Mouse (Mus musculus) liver, embryonic 11.5 days (tissue): ENCODE measurements at regions not wholly inside any gene's neighbourhood (a gene's known extent, or its start where the extent isn't known, plus 50 kb on each side); places are given as distances from the start of the nearest gene placed in this dataset.

Experiments
- ATAC-seq: fragments of 200-750 bp; cut with Nextera tagmentation; replicated peaks from 2 replicates; pipeline ENCODE4 v1.8.0; 2017; ENCODE audit warnings: moderate number of reproducible peaks, mild to moderate bottlenecking, moderate TSS enrichment, moderate library complexity; ENCODE audit not compliant: low FRiP score
- DNase-seq: peaks from one replicate; pipeline ENCODE4 v3.0.0-alpha.2; 2017; ENCODE audit warnings: low spot score
- H3K27ac ChIP-seq: fragments of 300-500 bp; sonication (generic); 2 replicates; pipeline ENCODE4 v1.5.1; 2014; ENCODE audit warnings: mild to moderate bottlenecking, low read depth, low read length, control low read depth
- H3K27me3 ChIP-seq: fragments of 300-500 bp; sonication (generic); replicated peaks from 2 replicates; pipeline ENCODE4 v1.6.1; 2014; ENCODE audit warnings: low read length, mixed read lengths; ENCODE audit not compliant: control insufficient read depth, insufficient read depth
- H3K36me3 ChIP-seq: fragments of 300-500 bp; sonication (generic); 2 replicates; pipeline ENCODE4 v1.6.1; 2014; ENCODE audit warnings: mild to moderate bottlenecking, low read length, moderate library complexity, mixed read lengths; ENCODE audit not compliant: control insufficient read depth, insufficient read depth
- H3K4me1 ChIP-seq: fragments of 300-500 bp; sonication (generic); replicated peaks from 2 replicates; pipeline ENCODE4 v1.6.1; 2014; ENCODE audit warnings: low read length, mixed read lengths; ENCODE audit not compliant: control insufficient read depth, insufficient read depth
- H3K4me2 ChIP-seq: fragments of 300-500 bp; sonication (generic); 2 replicates; pipeline ENCODE4 v1.6.1; 2014; ENCODE audit warnings: mild to moderate bottlenecking, control low read depth, moderate library complexity
- H3K4me3 ChIP-seq: fragments of 300-500 bp; sonication (generic); 2 replicates; pipeline ENCODE4 v1.5.1; 2014; ENCODE audit warnings: low read depth, low read length, control low read depth
- H3K9ac ChIP-seq: fragments of 300-500 bp; sonication (generic); 2 replicates; pipeline ENCODE4 v1.6.1; 2014; ENCODE audit warnings: low read depth, low read length, control low read depth
- H3K9me3 ChIP-seq: fragments of 300-500 bp; sonication (generic); 2 replicates; pipeline ENCODE4 v1.6.1; 2016; ENCODE audit warnings: low read length, inconsistent platforms, mixed read lengths; ENCODE audit not compliant: control insufficient read depth
- WGBS: fragments of 180-500 bp; shearing (Covaris S2); extraction: QIAGEN DNeasy Blood & Tissue Kit; methylation state at CpG from one replicate; pipeline ENCODE4 v1.1.7; 2014; 5-methylcytosine and 5-hydroxymethylcytosine counted together

- H3K4me2 ChIP-seq: no peak overlapping the region
- WGBS: 59% methylated on average over 13 of the region's 13 CpGs
- no peaks in the 10 kb centered on the region for H3K36me3 ChIP-seq
- no peak for DNase-seq
- no peak overlapping the region for H3K4me3 ChIP-seq
- no peak for ATAC-seq
- H3K4me1 ChIP-seq: no peaks in the 10 kb centered on the region
- no peaks in the 10 kb centered on the region for H3K27me3 ChIP-seq
- no peak overlapping the region for H3K27ac ChIP-seq
- H3K9ac ChIP-seq: no peak overlapping the region
- H3K9me3 ChIP-seq: no peaks in the 10 kb centered on the region
These were observed 284.2 kb upstream of the Msx2 start for GRCm38 (mm10) chr13:53756970-53757530.

GRCm38 (mm10) chr13:53755046-53755615 lies 282.3 kb upstream of the Msx2 start:
- Histone ChIP-seq H3K27me3 (no peaks in the 10 kb centered on the region), H3K4me1 (no peaks in the 10 kb centered on the region), H3K36me3 (no peaks in the 10 kb centered on the region), H3K4me2 (no peak overlapping the region), H3K27ac (no peak overlapping the region), H3K4me3 (no peak overlapping the region), H3K9ac (no peak overlapping the region), H3K9me3 (no peaks in the 10 kb centered on the region)
- DNase-seq (no peak), ATAC-seq (no peak)
- WGBS: 50% methylated on average over 11 of the region's 11 CpGs

- Histone ChIP-seq H3K4me1 (no peaks in the 10 kb centered on the region), H3K9me3 (no peaks in the 10 kb centered on the region), H3K4me3 (no peak overlapping the region), H3K4me2 (no peak overlapping the region), H3K36me3 (no peaks in the 10 kb centered on the region), H3K9ac (no peak overlapping the region), H3K27ac (no peak overlapping the region), H3K27me3 (no peaks in the 10 kb centered on the region)
- ATAC-seq (no peak), DNase-seq (no peak)
- 68% methylated on average over 6 of the region's 6 CpGs for WGBS
These were observed 280.2 kb upstream of the Msx2 start for GRCm38 (mm10) chr13:53753049-53753448.

GRCm38 (mm10) chr13:53740981-53741380 lies 268.1 kb upstream of the Msx2 start:
- DNase-seq: no peak
- H3K36me3 ChIP-seq: no peaks in the 10 kb centered on the region
- no peaks in the 10 kb centered on the region for H3K27me3 ChIP-seq
- ATAC-seq: no peak
- no peaks in the 10 kb centered on the region for H3K9me3 ChIP-seq
- H3K4me1 ChIP-seq: no peaks in the 10 kb centered on the region
- H3K27ac ChIP-seq: no peak overlapping the region
- no peak overlapping the region for H3K4me3 ChIP-seq
- no peak overlapping the region for H3K4me2 ChIP-seq
- WGBS: 80% methylated on average over 6 of the region's 6 CpGs
- no peak overlapping the region for H3K9ac ChIP-seq

- Histone ChIP-seq H3K4me1 (no peaks in the 10 kb centered on the region), H3K27me3 (no peaks in the 10 kb centered on the region), H3K9ac (no peak overlapping the region), H3K4me3 (no peak overlapping the region), H3K9me3 (no peaks in the 10 kb centered on the region), H3K27ac (no peak overlapping the region), H3K36me3 (no peaks in the 10 kb centered on the region), H3K4me2 (no peak overlapping the region)
- WGBS: 88% methylated on average over 3 of the region's 3 CpGs
- ATAC-seq (no peak), DNase-seq (no peak)
These were observed 266.3 kb upstream of the Msx2 start for GRCm38 (mm10) chr13:53739127-53739526.

- no peak for DNase-seq
- H3K4me3 ChIP-seq: no peak overlapping the region
- no peaks in the 10 kb centered on the region for H3K4me1 ChIP-seq
- no peak overlapping the region for H3K9ac ChIP-seq
- no peaks in the 10 kb centered on the region for H3K36me3 ChIP-seq
- H3K9me3 ChIP-seq: no peaks in the 10 kb centered on the region
- H3K27me3 ChIP-seq: no peaks in the 10 kb centered on the region
- no peak overlapping the region for H3K4me2 ChIP-seq
- 77% methylated on average over 4 of the region's 4 CpGs for WGBS
- no peak overlapping the region for H3K27ac ChIP-seq
- ATAC-seq: no peak
These were observed 262.1 kb upstream of the Msx2 start for GRCm38 (mm10) chr13:53734944-53735343.

- no peak overlapping the region for H3K27ac ChIP-seq
- H3K4me3 ChIP-seq: no peak overlapping the region
- no peaks in the 10 kb centered on the region for H3K27me3 ChIP-seq
- DNase-seq: no peak
- 66% methylated on average over 10 of the region's 10 CpGs for WGBS
- H3K36me3 ChIP-seq: no peaks in the 10 kb centered on the region
- no peaks in the 10 kb centered on the region for H3K9me3 ChIP-seq
- no peak overlapping the region for H3K4me2 ChIP-seq
- H3K4me1 ChIP-seq: no peaks in the 10 kb centered on the region
- ATAC-seq: no peak
- no peak overlapping the region for H3K9ac ChIP-seq
These were observed 257.5 kb upstream of the Msx2 start for GRCm38 (mm10) chr13:53730259-53730902.

GRCm38 (mm10) chr13:53729848-53730247 lies 257.0 kb upstream of the Msx2 start:
- H3K9ac ChIP-seq: no peak overlapping the region
- no peaks in the 10 kb centered on the region for H3K9me3 ChIP-seq
- no peak overlapping the region for H3K4me2 ChIP-seq
- no peaks in the 10 kb centered on the region for H3K36me3 ChIP-seq
- no peaks in the 10 kb centered on the region for H3K27me3 ChIP-seq
- ATAC-seq (no peak), DNase-seq (no peak)
- H3K27ac ChIP-seq: no peak overlapping the region
- 87% methylated on average over 7 of the region's 7 CpGs for WGBS
- no peaks in the 10 kb centered on the region for H3K4me1 ChIP-seq
- no peak overlapping the region for H3K4me3 ChIP-seq

- Histone ChIP-seq H3K4me3 (no peak overlapping the region), H3K27ac (no peak overlapping the region), H3K4me1 (no peaks in the 10 kb centered on the region), H3K36me3 (no peaks in the 10 kb centered on the region), H3K27me3 (no peaks in the 10 kb centered on the region), H3K4me2 (no peak overlapping the region), H3K9me3 (no peaks in the 10 kb centered on the region), H3K9ac (no peak overlapping the region)
- DNase-seq (no peak), ATAC-seq (no peak)
- WGBS: 79% methylated on average over 4 of the region's 4 CpGs
These were observed 253.2 kb upstream of the Msx2 start for GRCm38 (mm10) chr13:53726031-53726430.
